Mouse (Mus musculus) myocyte (in vitro differentiated cells): ENCODE measurements at regions not wholly inside any gene's neighbourhood (a gene's known extent, or its start where the extent isn't known, plus 50 kb on each side); places are given as distances from the start of the nearest gene placed in this dataset.

ENCODE experiments used
- CEBPB ChIP-seq: IDR thresholded peaks from 2 replicates; pipeline ENCODE4 v1.6.1; 2011; ENCODE audit warnings: mild to moderate bottlenecking, moderate library complexity; ENCODE audit not compliant: poor library complexity, insufficient read depth, severe bottlenecking
- E2F4 ChIP-seq: IDR thresholded peaks from one replicate; pipeline ENCODE4 v1.6.1; 2011; ENCODE audit warnings: mild to moderate bottlenecking, control low read depth, moderate library complexity; ENCODE audit not compliant: insufficient read depth
- MAX ChIP-seq: IDR thresholded peaks from one replicate; pipeline ENCODE4 v1.6.1; 2011; ENCODE audit warnings: low read depth, mild to moderate bottlenecking, control low read depth
- MYOD1 ChIP-seq, 3 experiments: IDR thresholded peaks; one replicate each; pipeline ENCODE4 v1.6.1; 2011; ENCODE audit warnings: control low read depth in 2 of 3, low read depth in 2 of 3, mild to moderate bottlenecking in 2 of 3, moderate library complexity in 1 of 3; ENCODE audit not compliant: insufficient read length in 2 of 3, control insufficient read depth in 1 of 3
- POLR2A ChIP-seq: IDR thresholded peaks from one replicate; pipeline ENCODE4 v1.6.1; 2011; ENCODE audit warnings: low read depth, mild to moderate bottlenecking, control low read depth, moderate library complexity; ENCODE audit not compliant: insufficient read length
- POLR2AphosphoS2 ChIP-seq: IDR thresholded peaks from one replicate; pipeline ENCODE4 v1.6.1; 2011; ENCODE audit warnings: low read depth, control low read depth; ENCODE audit not compliant: insufficient read length
- REST ChIP-seq: IDR thresholded peaks from one replicate; pipeline ENCODE4 v1.6.1; 2011; ENCODE audit warnings: mild to moderate bottlenecking, control low read depth, moderate library complexity; ENCODE audit not compliant: insufficient read depth, insufficient read length
- SRF ChIP-seq: IDR thresholded peaks from one replicate; pipeline ENCODE4 v1.6.1; 2011; ENCODE audit warnings: low read depth; ENCODE audit not compliant: control insufficient read depth, insufficient read length
- TCF12 ChIP-seq: IDR thresholded peaks from one replicate; pipeline ENCODE4 v1.6.1; 2011; ENCODE audit warnings: mild to moderate bottlenecking, control low read depth; ENCODE audit not compliant: poor library complexity, insufficient read depth, severe bottlenecking
- TCF3 ChIP-seq: IDR thresholded peaks from one replicate; pipeline ENCODE4 v1.6.1; 2011; ENCODE audit warnings: low read depth, control low read depth; ENCODE audit not compliant: insufficient read length
- USF1 ChIP-seq: IDR thresholded peaks from one replicate; pipeline ENCODE4 v1.6.1; 2011; ENCODE audit warnings: low read depth, mild to moderate bottlenecking, control low read depth, moderate library complexity

GRCm38 (mm10) chr15:75397276-75397675 is 129.1 kb downstream of the Ly6f start:
- TF ChIP-seq CEBPB, result no peak
- no peak for TF ChIP-seq POLR2A
- no peak for TF ChIP-seq TCF12
- no peak for TF ChIP-seq MAX
- no peak for TF ChIP-seq E2F4
- TF ChIP-seq USF1, result no peak
- TF ChIP-seq SRF, result no peak
- no peak for TF ChIP-seq MYOD1 (IDR thresholded peaks at IDR 0.05; ENCODE audit: control insufficient read depth in 1 of 3, insufficient read length in 2 of 3, low read depth in 2 of 3)
- TF ChIP-seq REST, result no peak
- no peak for TF ChIP-seq TCF3
- no peak for TF ChIP-seq POLR2AphosphoS2
